Mouse (Mus musculus) kidney, adult 9 months (tissue): ENCODE measurements around the gene Sox13.

ENCODE experiments used
- DNase-seq: peaks from one replicate; pipeline ENCODE4 v3.0.0; 2022

Sox13 gene

GRCm38 (mm10) chr1:133397483-133398237, 26.5 kb downstream of the Sox13 start:
- peak; percentile 70 for DNase-seq

- DNase-seq: no peak
These were observed 27.1 kb downstream of the Sox13 start for GRCm38 (mm10) chr1:133397094-133397482.

- no peak for DNase-seq
These were observed 27.5 kb downstream of the Sox13 start for GRCm38 (mm10) chr1:133396693-133397092.

- no peak for DNase-seq
These were observed 29.5 kb downstream of the Sox13 start for GRCm38 (mm10) chr1:133394702-133395101.

GRCm38 (mm10) chr1:133387539-133388268, 36.5 kb downstream of the Sox13 start:
- no peak for DNase-seq

GRCm38 (mm10) chr1:133386209-133386608, 38.0 kb downstream of the Sox13 start:
- no peak for DNase-seq

GRCm38 (mm10) chr1:133385506-133385905, 38.7 kb downstream of the Sox13 start:
- peak; percentile 86 for DNase-seq

- DNase-seq: no peak
These were observed 40.9 kb downstream of the Sox13 start for GRCm38 (mm10) chr1:133383157-133383783.

GRCm38 (mm10) chr1:133382552-133383155, 41.5 kb downstream of the Sox13 start:
- no peak for DNase-seq

- DNase-seq: peak; percentile 44
These were observed 42.2 kb downstream of the Sox13 start for GRCm38 (mm10) chr1:133382008-133382407.

GRCm38 (mm10) chr1:133380347-133381065, 43.7 kb downstream of the Sox13 start:
- DNase-seq: peak; percentile 75

GRCm38 (mm10) chr1:133379986-133380320, 44.2 kb downstream of the Sox13 start:
- DNase-seq: no peak

- DNase-seq: no peak
These were observed 44.8 kb downstream of the Sox13 start for GRCm38 (mm10) chr1:133379254-133379985.

- no peak for DNase-seq
These were observed 46.6 kb downstream of the Sox13 start for GRCm38 (mm10) chr1:133377547-133377946.

GRCm38 (mm10) chr1:133375696-133376346, 48.4 kb downstream of the Sox13 start:
- DNase-seq: peak; percentile 95

- peak; percentile 52 for DNase-seq
These were observed 52.1 kb downstream of the Sox13 start for GRCm38 (mm10) chr1:133372113-133372512.

GRCm38 (mm10) chr1:133371431-133371830, 52.7 kb downstream of the Sox13 start:
- no peak for DNase-seq

GRCm38 (mm10) chr1:133370352-133370751, 53.8 kb downstream of the Sox13 start:
- DNase-seq: no peak

- no peak for DNase-seq
These were observed 55.5 kb downstream of the Sox13 start for GRCm38 (mm10) chr1:133368644-133369043.

- DNase-seq: no peak
These were observed 56.3 kb downstream of the Sox13 start for GRCm38 (mm10) chr1:133367606-133368488.
